In genomic region chr2:32418430-32419151, GRCm38 (mm10) we compare ENCODE assay signal across 12 mouse cellular contexts. TPM values are rescaled to one million over a fixed set of nuclear protein-coding genes. Genes with fewer than 3 reads are reported as not detected.
DNase-seq lines count a peak whose midpoint lies in the region; ATAC-seq lines count a peak whose summit lies in the region.
"Had no signal": no experiment of that assay in that cellular context is flagged by ENCODE, and none has a peak within 500 bp of the region (broad histone marks: within the 10 kb centered on the region; RNA-seq: fewer than 3 reads in every experiment).

No protein-coding gene starts in this region.

- H3K9me3 ChIP-seq in embryonic facial prominence, embryonic 13.5 days = no peaks in the 10 kb centered on the region
- no peaks in the 10 kb centered on the region for H3K9me3 ChIP-seq in liver, embryonic 16.5 days (replicated peaks; ENCODE audit: control insufficient read depth, low read length)
- H3K9me3 ChIP-seq: heart, embryonic 10.5 days; lung, embryonic 15.5 days had no signal

- H3K27me3 ChIP-seq in embryonic facial prominence, embryonic 13.5 days = no peaks in the 10 kb centered on the region
- no peaks in the 10 kb centered on the region for H3K27me3 ChIP-seq in liver, embryonic 16.5 days (ENCODE audit: control insufficient read depth, insufficient read depth, low read depth, low read length)
- H3K27me3 ChIP-seq: lung, embryonic 15.5 days had no signal

- no peak for ATAC-seq in embryonic facial prominence, embryonic 13.5 days (ENCODE audit: insufficient number of reproducible peaks, insufficient read depth, low FRiP score, low TSS enrichment, low read depth)
- peak; percentile 68 for ATAC-seq in liver, embryonic 16.5 days (ENCODE audit: low read depth)
- ATAC-seq: midbrain, embryonic 16.5 days had no signal

- no peak overlapping the region for H3K4me3 ChIP-seq in embryonic facial prominence, embryonic 13.5 days
- no peak overlapping the region for H3K4me3 ChIP-seq in liver, embryonic 16.5 days (ENCODE audit: low read depth, low read length)
- H3K4me3 ChIP-seq: heart, embryonic 10.5 days; lung, embryonic 15.5 days had no signal

- H3K4me1 ChIP-seq in embryonic facial prominence, embryonic 13.5 days = peaks cover 33% of the 10 kb centered on the region
- peaks cover 19% of the 10 kb centered on the region for H3K4me1 ChIP-seq in liver, embryonic 16.5 days (ENCODE audit: control insufficient read depth, low read depth, low read length)

- no peak overlapping the region for H3K4me2 ChIP-seq in embryonic facial prominence, embryonic 13.5 days
- no peak overlapping the region for H3K4me2 ChIP-seq in liver, embryonic 16.5 days (ENCODE audit: low read depth, low read length)
- H3K4me2 ChIP-seq: lung, embryonic 15.5 days had no signal

- 48% methylated on average over 12 of the region's 12 CpGs for WGBS in embryonic facial prominence, embryonic 13.5 days
- 69% methylated on average over 12 of the region's 12 CpGs for WGBS in liver, embryonic 16.5 days (ENCODE audit: insufficient replicate concordance)

- H3K36me3 ChIP-seq in embryonic facial prominence, embryonic 13.5 days = peaks cover 79% of the 10 kb centered on the region
- peaks cover 26% of the 10 kb centered on the region for H3K36me3 ChIP-seq in liver, embryonic 16.5 days (ENCODE audit: control insufficient read depth, insufficient read depth)

- H3K27ac ChIP-seq in embryonic facial prominence, embryonic 13.5 days = peak overlapping the region; percentile 34; the same call in 1 of the 2 replicates
- H3K27ac ChIP-seq in liver, embryonic 16.5 days (ENCODE audit: low read length) = peak overlapping the region; percentile 73
- H3K27ac ChIP-seq: heart, embryonic 10.5 days; lung, embryonic 15.5 days had no signal

- 0 out of 2 replicates have a peak overlapping the region, but pooled peaks have one; percentile 4 for H3K9ac ChIP-seq in embryonic facial prominence, embryonic 13.5 days
- H3K9ac ChIP-seq in liver, embryonic 16.5 days (ENCODE audit: low read depth, low read length) = no peak overlapping the region
- H3K9ac ChIP-seq: lung, embryonic 15.5 days had no signal

- DNase-seq in kidney, adult 11 months = peak; percentile 82
- DNase-seq in kidney, postnatal 10 days = no peak
- DNase-seq in kidney, adult 9 months = peak; percentile 86
- no peak for DNase-seq in heart, adult 8-10 months (ENCODE audit: low spot score)
- DNase-seq in cerebellum, adult 18-20 months = no peak
- DNase-seq: retina, postnatal 1 day had no signal

RNA-seq across cellular contexts. Expression of gene Ptges2, which starts 22.9 kb away (rescaled TPM):
- 30.0 and 30.4 TPM in 2 replicates for polyA plus RNA-seq in embryonic facial prominence, embryonic 13.5 days (2015; fragmentation: Nextera tagmentation; extraction: Ambion mirVana)
- 9.4 and 11.0 TPM in 2 replicates for polyA plus RNA-seq in liver, embryonic 16.5 days (2015; fragmentation: Nextera tagmentation; extraction: Ambion mirVana)
- 10 to 100 TPM; 58.8 to 71.3 (median 63.6) TPM for total RNA-seq in heart, adult 8-10 months (2022)

RNA-seq across cellular contexts. Expression of gene Lcn2, which starts 30.5 kb away (rescaled TPM):
- polyA plus RNA-seq in embryonic facial prominence, embryonic 13.5 days (2015; fragmentation: Nextera tagmentation; extraction: Ambion mirVana) = 0.22 and 1.5 TPM in 2 replicates
- polyA plus RNA-seq in liver, embryonic 16.5 days (2015; fragmentation: Nextera tagmentation; extraction: Ambion mirVana) = 212 and 273 TPM in 2 replicates
- total RNA-seq in heart, adult 8-10 months (2022) = 1 to 10 TPM; 3.7 to 7.2 (median 6.4) TPM
- total RNA-seq: MEL had no signal
- polyA plus RNA-seq: heart, embryonic 10.5 days had no signal

RNA-seq across cellular contexts. Expression of gene Naif1, which starts 31.7 kb away (rescaled TPM):
- 6.3 and 6.5 TPM in 2 replicates for polyA plus RNA-seq in embryonic facial prominence, embryonic 13.5 days (2015; fragmentation: Nextera tagmentation; extraction: Ambion mirVana)
- polyA plus RNA-seq in liver, embryonic 16.5 days (2015; fragmentation: Nextera tagmentation; extraction: Ambion mirVana) = 1.9 and 2.0 TPM in 2 replicates
- total RNA-seq in heart, adult 8-10 months (2022) = 1 to 10 TPM; 3.4 to 4.4 (median 3.5) TPM

RNA-seq across cellular contexts. Expression of gene Slc25a25, which starts 32.7 kb away (rescaled TPM):
- 23.5 and 24.6 TPM in 2 replicates for polyA plus RNA-seq in embryonic facial prominence, embryonic 13.5 days (2015; fragmentation: Nextera tagmentation; extraction: Ambion mirVana)
- 9.5 and 9.7 TPM in 2 replicates for polyA plus RNA-seq in liver, embryonic 16.5 days (2015; fragmentation: Nextera tagmentation; extraction: Ambion mirVana)
- total RNA-seq in heart, adult 8-10 months (2022) = 1 to 10 TPM; 6.4 to 7.8 (median 7.0) TPM

RNA-seq across cellular contexts. Expression of gene 1110008P14Rik, which starts 36.9 kb away (rescaled TPM):
- 44.1 and 47.8 TPM in 2 replicates for polyA plus RNA-seq in embryonic facial prominence, embryonic 13.5 days (2015; fragmentation: Nextera tagmentation; extraction: Ambion mirVana)
- 20.2 and 21.6 TPM in 2 replicates for polyA plus RNA-seq in liver, embryonic 16.5 days (2015; fragmentation: Nextera tagmentation; extraction: Ambion mirVana)
- 10 to 100 TPM; 43.8 to 49.1 (median 45.3) TPM for total RNA-seq in heart, adult 8-10 months (2022)

Comparison
In these comparisons a context has a peak if more than half of its experiments do, and no peak if none do; other contexts are left out.
1. DNase-seq: peak in kidney, adult 11 months (single experiment) and kidney, adult 9 months (single experiment); none in kidney, postnatal 10 days (single experiment), heart, adult 8-10 months (single experiment) and cerebellum, adult 18-20 months (0 of 2).
2. RNA of gene Lcn2, which starts 30.5 kb away (polyA plus RNA-seq): 212 to 273 TPM in liver, embryonic 16.5 days; 0.22 to 1.5 TPM in embryonic facial prominence, embryonic 13.5 days; every median in the first group is over 10 times any median in the second.